Mouse (Mus musculus) left cerebral cortex, postnatal 25 days (tissue): ENCODE measurements around the gene Chst8. TPM values are rescaled to one million over a fixed set of nuclear protein-coding genes. Genes with fewer than 3 reads are reported as not detected.

Experiments
- DNase-seq, 2 experiments: peaks; one replicate each; pipeline ENCODE4 v3.0.0; 2022; ENCODE audit warnings: low spot score in 2 of 2, mixed read lengths in 1 of 2
- intact Hi-C: fragments of 180-260 bp; cut with DNase I; formaldehyde crosslinking; loops from one replicate; pipeline ENCODE4 v1.15.1; 2025
- total RNA-seq, 2 experiments: library from RNA; stranded (reverse); gene quantifications; 2 replicates each; pipeline ENCODE4 v1.2.3; 2021

The Chst8 gene
- total RNA-seq, 2 experiments from 2014 or later, result 15.7 to 27.5 TPM

DNA sequence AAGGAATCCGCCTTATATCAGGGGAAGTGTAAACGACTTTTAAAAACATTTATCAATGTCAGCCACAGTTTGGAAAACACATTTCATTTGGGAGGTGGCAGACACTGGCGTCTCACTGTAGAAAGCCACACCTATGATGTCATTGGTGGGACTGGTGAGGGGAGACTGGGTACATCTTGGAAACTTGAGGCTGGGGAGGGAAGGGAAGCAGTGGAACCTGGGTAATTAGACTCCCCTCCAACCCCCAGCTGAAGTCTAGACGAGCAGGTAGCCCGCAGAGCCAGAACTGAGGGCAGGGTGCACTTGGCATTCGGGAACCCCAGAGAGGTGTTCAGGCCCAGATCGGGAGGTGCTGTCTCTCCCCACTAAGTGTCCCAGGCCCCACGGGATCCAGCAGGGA is 90.4 kb downstream of the Chst8 start:
- intact Hi-C loops, result no loop called here
- DNase-seq, result no peak

DNA sequence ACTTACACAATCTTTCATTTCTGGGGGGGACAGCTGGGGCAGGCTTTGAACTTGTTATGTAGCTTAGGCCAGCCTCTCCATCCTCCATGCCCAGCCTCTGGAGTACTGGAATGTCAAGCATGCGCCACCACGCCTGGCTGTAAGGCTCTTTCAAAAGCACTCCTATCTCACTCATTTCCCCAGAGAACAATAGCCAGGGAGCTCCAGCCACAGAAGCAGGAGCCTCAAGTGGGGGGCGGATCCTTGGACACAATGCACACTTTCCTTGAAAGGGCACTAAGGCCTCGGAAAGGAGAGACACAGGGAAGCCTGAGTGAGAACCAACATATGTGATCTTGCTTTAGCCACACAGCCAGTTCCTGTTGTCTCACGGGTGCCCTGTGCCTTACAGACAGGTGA is 90.9 kb downstream of the Chst8 start:
- no peak for DNase-seq
- intact Hi-C loops, result no loop called here

DNA sequence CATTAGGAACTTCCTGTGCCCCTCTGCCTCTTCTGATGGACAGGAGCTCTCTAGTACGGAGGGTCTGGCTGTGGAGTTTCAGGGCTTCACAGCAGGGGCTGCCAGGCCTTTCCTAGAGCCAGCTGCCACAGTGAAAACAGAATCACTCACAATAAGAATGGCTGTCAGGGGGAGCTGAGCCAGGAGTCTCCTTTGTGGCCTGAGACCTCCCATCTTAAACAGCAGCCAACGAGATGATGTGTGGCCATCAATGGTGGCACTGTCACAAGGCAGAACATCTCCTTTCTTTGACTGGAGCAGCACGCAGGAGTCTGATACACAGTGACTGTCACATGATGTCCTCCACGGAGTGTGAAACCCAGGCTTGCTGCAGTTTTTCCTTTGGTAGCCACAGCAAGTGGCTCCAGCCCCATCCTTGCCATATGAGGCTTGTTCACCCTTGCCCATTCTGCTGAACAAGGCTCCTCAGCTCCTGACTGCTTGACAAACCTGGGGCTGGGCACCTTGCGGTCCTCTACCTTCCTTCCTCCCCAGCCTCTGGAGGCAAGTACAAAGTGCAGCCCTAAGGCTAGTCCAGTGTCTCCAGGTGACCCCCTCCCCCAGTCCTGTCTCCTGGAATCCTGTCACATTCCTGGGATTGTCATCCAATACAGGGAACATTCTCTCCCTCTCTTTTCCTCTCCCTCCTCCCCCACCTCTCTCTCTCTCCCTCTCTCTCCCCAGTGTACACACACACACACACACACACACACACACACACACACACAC is 91.4 kb downstream of the Chst8 start:
- DNase-seq, result no peak
- intact Hi-C loops, result no loop called here

DNA sequence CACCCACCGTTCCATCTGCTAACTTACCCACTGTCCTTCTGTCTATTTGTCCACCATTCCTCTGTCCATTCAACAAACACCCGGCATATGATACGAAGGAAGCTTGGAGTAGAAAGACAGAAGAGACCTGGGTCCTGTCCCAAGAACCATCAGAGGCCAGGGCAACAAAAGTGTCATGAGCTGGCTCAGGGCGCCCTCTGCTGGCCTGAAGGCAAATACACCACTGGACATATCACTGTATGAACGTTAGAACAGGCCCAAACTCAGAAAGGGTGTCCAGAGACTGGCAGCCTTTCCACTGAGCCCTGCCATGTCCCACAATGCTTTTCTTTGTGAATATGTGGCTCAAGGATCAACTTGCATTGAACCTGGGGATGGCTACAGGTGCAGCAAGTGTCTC is 92.9 kb downstream of the Chst8 start:
- intact Hi-C loops, result loop anchor here (1.0 kb wide), 1 partner anchor 43 kb away; no protein-coding TSS in a partner anchor
- DNase-seq, result peak; percentile 51 to 56

DNA sequence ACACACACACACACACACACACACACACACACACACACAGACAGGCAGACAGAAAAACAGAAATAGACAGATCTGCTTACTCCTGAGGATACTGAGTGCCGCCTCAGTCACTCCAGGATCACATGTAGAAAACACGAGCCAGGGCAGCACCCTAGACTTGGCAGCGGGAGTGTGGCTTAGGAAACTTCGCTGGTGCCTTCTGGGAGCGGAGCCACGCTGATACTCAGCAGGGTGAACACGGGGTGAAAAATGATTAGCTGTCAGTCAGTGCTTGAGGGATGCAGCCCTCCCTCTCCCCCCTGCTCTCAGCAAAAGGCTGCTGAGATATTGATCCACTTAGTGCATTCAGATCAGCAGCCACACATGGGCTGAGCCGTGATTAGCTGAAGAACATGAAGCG is 93.9 kb downstream of the Chst8 start:
- intact Hi-C loops, result loop anchor here (1.0 kb wide), 1 partner anchor 42 kb away; no protein-coding TSS in a partner anchor
- DNase-seq, result no peak

DNA sequence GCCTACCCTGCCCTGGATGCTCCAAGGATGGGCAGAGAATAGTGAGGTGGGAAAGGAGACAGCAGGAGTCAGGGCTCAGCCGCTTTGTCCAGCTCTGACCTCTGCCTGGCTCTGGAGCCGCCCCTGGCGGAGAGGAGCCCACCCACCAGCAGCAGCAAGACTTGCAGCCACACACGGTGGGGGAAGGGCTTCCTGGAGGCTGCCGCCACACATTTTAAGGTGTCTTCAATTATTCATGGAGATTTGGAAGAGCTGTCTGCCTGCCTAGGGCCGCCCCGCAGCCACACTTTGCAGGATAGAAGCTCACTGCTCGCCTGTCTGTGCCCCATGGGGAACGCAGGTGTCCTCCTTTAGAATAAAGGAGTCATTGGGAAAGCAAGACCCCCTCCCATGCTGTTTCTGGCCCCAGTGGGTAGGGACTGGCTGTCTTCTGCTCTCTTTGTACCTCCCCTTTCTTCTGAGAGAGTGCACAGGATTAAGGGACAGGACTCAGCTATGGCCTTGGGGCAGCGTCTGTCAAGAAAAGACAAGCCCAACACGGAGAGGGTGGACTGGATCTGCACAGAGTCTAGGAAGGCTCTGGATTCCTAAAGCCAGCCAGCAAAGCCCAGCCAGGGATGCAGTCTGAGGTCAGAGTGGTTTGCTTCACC is 95.2 kb downstream of the Chst8 start:
- DNase-seq, result no peak
- intact Hi-C loops, result no loop called here

DNA sequence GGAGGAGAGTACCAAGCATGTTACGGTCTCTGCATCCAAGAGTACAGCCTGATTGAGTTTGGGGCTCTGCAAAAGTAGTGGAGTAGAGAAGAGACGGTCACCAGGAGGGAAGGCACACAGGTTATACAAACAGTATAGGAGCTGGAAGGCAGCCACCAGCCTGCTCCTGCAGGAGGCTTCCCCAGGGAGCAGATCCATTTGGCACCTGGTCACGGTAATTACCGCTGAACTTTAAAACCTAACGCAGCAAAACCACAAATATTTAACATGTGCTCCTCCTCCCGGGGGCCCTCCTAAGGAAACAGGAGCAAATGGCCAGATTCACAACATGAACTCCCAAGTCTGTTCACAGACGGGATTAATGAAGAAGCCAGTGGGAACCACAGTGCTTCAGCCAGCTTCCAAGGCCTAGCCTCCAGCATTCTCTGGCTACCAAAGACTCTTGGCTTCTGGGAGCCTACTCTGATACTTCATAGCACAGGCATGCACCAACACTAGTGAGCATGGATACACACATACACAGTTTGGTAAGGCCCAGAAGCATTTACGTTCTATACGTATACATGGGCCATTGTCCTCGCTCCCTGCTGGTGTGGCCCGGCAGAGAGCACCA is 97.6 kb downstream of the Chst8 start:
- intact Hi-C loops, result no loop called here
- no peak for DNase-seq

DNA sequence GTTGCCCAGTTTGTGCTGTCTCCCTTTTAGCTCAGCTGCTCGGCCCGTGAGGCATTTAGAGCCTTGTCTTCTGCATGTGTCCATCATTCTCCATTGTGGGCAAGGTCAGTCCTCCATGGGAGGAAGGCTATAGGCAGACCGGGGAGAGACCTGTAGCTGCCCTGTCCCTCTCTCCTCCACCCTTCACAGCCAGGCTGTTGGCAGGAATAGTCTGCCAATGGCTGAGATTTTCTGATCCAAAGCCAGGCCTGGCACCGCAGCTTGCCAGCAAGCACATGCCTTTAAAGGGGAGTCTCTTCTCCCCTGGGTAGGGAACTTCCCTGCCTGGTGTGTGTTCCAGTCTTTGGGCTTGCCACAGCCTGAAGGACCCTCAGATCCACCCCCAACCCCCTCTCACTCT is 103.4 kb downstream of the Chst8 start:
- peak in 1 of 2 experiments; percentile 24 for DNase-seq
- intact Hi-C loops, result no loop called here

DNA sequence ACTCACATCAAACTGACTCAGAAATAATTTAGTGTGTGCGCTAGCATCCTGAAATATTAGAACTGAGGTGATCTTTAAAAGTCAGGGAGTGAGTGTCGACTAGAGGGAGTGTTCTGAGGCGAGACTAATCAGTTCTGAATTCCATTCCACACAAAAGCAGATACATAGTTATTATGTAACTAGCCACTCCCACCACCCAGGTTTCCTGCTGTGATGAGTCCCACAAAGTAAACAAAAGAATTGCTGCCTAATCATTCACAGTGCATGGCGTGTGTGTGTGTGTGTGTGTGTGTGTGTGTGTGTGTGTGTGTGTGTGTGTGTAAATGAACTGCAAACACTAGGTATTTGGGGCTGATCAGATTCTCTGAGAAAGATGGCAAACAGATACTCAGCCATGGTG is 108.1 kb downstream of the Chst8 start:
- DNase-seq, result no peak
- intact Hi-C loops, result no loop called here

DNA sequence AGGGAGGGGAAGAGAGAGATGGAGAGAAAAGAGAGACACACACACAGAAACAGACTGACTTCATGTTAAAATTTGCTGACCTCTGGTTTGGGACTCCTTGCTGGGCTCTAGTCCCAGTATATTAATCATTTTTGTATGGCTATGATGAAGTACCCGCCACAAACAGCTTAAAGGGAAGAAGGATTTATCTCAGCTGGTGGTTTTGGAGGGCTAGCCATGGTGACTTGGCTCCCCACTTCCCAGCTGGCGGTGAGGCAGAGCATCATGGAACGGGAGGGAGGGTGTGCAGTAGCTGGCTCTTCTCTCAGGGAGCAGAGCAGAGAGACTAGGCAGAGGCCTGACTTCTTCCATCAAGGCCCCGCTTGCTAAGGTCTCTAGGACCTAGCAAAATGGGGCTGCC is 109.1 kb downstream of the Chst8 start:
- DNase-seq, result no peak
- intact Hi-C loops, result no loop called here

DNA sequence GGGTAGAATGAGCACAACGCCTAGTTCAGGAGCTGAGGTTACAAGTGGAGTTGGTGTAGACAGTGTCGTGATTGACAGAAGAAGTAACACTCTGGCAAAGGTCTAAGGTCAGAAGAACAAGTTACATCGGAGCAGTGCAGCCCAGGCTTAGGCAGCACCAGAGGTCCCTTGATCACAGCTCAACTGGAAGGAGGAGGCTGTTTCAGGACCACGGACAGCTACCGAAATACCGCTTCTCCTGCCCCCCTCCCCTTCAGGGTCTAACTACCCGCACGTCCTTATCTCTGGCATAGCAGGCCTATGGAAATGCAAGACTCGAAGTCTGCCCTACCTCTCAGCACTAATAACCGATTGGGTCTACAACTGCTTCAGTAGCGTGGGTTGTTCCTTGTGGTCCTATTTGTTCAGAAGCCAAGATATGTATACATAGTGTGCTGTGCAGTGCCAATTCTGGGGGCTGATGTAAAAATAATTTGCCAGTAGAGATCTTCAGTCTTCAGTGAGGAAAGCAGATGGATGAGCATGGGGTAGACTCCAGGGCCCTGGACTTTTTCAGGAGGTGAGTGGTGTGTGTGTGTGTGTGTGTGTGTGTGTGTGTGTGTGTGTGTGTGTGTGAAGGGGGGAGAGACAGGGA is 109.7 kb downstream of the Chst8 start:
- DNase-seq, result peak in 1 of 2 experiments; percentile 54
- intact Hi-C loops, result no loop called here

DNA sequence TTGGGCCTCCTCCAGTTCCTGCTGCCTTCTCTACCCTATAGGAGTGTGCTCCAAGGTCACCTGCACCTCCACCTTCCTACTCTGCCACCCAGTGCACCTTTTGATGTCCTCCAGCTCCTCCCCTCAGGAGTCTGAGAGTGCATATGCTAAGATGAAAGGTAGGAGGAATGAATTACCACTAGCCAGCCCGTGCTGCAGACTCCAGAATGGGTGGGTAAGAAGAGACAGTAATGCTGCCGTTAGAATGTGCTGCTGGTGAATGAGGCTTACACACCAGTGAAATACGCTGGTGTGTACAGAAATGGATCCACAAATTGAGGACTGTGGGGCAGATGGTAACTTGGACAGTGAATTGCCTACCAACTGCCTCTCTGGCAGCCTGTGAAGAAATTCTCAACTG is 112.6 kb downstream of the Chst8 start:
- peak in 1 of 2 experiments; percentile 56 for DNase-seq
- intact Hi-C loops, result no loop called here

DNA sequence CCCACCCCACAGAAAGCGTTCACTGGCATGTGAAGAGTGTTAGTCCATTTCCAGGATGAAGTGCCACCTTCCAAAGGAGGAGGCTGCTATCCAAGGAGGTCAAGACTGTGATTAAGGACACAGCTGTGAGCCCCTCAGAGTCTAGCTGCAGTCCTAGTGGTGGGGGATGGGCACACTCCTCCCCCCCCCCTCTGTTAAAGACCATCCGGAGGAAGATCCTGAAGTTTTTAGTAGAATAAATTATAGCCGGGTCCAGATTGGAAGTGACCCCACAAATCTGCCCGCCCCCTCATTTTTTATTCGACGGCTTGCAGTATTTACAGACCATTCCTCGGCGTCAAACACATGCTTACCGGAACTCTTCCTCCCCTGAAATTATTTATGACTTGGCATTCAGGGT is 114.3 kb downstream of the Chst8 start:
- intact Hi-C loops, result no loop called here
- DNase-seq, result no peak

DNA sequence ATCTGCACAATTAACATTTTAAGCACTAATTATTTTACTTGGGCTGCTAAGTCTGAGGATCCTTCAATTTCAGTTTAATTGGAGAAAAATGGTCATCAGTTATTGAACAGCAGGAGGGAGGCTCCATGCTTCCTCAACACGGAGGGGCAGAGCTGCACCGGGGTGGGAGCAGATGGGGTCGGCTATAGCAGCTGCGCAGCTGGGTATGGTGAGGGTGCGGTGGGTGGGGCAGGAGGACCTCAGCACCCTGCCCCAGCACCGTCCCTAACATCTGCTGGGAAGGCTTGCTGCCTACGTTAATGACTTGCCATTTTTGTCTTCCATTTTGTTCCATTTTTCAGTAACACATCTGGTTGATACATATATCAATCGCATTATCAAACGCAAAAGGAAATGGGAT is 116.4 kb downstream of the Chst8 start:
- no peak for DNase-seq
- intact Hi-C loops, result no loop called here

DNA sequence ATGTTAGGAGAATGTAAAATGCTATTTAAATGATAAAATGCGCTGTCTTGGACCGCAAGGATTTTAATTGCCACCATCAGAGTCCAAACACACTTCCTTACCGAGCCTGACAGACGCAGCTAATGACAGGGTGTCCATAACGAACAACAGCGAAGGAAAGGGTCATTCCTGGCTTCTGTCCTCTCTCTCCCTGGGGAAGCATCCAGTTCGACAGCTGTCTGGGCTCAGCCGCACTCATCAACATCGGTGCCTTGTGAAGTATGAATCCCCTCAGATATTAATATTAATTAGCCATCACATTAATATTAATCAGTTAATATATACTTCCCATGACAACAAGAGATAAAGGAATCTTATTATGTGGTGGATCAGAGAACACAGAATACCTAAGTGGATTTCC is 117.6 kb downstream of the Chst8 start:
- DNase-seq, result no peak
- intact Hi-C loops, result no loop called here

DNA sequence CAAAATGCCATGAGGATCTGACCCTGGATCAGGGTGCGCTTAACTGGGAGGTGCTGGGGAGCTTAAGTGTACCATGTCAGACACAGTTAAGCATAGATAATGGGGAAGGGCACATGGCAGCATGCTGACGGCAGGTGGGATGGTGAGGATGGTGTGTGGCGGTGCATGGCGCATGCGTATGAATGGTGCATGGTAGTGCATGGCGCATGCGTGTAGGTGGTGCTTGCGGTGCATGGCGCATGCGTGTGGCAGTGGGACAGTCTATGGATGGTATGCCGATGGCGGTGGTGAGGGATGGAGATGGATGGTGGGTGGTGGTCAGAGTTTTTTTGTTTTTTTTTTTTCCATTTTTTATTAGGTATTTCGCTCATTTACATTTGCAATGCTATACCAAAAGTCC is 118.6 kb downstream of the Chst8 start:
- intact Hi-C loops, result no loop called here
- no peak for DNase-seq

DNA sequence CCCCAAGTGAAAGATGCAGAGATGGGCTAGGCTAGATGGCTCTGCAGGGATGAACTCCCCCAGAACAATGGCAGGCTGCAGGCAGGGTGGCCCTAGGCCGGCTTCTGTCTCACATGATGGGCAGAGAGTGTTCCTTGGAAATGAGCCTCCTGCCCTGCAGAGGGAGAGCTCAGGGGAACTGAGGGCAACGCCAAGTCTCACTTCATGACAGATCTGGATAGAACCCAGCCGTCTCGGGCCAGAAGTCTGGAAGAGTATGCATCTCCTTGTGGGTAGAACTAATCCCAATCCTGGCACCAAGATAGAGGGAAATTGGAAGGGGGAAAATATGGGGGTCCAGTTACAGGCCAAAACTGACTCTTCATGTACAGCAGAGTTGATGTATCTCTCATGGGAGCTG is 119.4 kb downstream of the Chst8 start:
- no peak for DNase-seq
- intact Hi-C loops, result no loop called here

DNA sequence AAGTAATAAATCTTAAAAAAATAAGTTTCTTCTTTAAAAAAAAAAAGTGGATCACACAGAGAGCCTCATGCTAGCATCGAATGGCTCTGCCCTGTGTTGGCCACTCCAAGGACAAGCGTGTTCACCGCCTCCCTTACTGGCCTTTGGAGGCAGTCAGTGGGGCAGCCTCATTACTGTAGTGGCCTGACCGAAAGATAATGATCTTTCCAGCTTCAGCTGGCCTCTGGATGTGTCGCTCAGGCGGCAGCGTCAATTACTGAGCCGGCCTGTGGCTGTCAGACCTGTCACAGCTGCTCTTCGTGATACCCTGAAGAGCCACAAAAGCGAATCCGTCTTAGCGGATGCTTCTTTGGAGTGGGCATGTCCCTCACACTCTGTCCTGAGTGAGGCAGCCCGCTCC is 122.4 kb downstream of the Chst8 start:
- no peak for DNase-seq
- intact Hi-C loops, result no loop called here

DNA sequence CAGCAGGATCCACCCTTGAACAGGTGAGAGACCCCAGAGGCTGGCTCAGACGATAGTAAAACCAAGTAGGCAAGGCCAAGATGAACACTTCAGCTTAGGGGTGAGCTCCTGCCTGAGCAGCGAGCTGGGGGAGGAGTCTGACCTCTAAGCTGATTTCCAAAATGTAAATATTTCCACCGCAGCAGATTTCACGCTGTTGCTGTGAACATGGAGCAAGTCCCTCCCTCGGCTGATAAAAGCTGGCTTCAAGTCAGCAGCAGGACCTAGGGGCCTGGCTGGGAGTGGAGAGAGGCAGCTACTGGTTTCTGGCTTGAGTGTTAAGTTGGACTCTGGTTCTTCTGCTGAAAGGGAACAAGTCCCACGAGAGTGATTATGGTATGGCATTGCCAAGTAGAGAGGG is 123.5 kb downstream of the Chst8 start:
- intact Hi-C loops, result no loop called here
- DNase-seq, result no peak

DNA sequence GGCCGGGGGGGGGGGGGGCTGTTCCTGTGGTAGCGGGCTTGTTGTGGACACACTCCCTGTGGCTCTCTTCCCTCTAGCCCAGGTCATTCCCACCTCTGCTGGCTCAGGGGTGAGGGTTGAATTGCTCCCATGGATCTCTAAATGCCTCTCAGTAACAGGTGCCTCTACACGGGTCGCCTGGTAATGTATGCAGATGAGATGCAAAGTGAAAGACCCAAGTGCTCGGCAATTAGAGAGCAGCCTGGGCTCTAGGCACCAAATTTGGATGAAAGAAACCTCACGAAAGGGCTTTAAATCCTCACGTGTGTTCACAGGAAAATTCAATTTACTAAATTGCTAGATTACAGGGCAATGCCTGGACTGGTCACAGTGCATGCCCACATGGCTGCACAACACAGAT is 126.7 kb downstream of the Chst8 start:
- intact Hi-C loops, result no loop called here
- no peak for DNase-seq

DNA sequence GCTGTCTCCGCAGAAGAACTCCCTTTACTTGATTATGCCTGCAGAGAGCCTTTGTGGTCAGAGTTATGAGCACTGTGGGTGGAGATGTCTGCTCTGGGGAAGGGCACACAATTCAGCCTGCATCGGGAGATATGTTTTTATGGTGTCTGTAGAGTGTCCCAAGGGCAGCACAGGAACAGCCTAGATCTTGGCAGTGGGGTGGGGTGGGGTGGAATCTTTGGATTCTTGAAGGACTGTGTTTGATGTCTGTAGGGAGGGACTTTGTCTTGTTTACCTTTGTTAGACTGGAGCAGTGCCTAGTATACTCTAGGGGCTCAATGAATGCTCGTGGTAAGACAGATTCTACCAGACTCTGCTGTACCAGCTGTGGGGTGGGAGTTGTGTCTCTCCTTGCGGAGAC is 127.3 kb downstream of the Chst8 start:
- intact Hi-C loops, result no loop called here
- no peak for DNase-seq
